Mouse (Mus musculus): ENCODE data around the gene Slc36a2. TPM values are rescaled to one million over a fixed set of nuclear protein-coding genes. Genes with fewer than 3 reads are reported as not detected.

Slc36a2 gene
- polyA plus RNA-seq, 1 experiment from 2014 or later, result 1.1 TPM

GRCm38 (mm10) chr11:55187292-55187691 lies 2.4 kb upstream of the Slc36a2 start:
- 75% methylated on average over 4 of the region's 4 CpGs for WGBS
- DNase-seq, result no peak
- Histone ChIP-seq H3K4me2 (no peak overlapping the region), H3K27me3 (ENCODE audit: insufficient read depth, low read length) (no peaks in the 10 kb centered on the region), H3K4me1 (ENCODE audit: insufficient read depth) (0 out of 2 replicates have a peak, but pooled peaks cover 5% of the 10 kb centered on the region), H3K9ac (no peak overlapping the region), H3K27ac (ENCODE audit: low read depth) (no peak overlapping the region), H3K9me3 (ENCODE audit: low read depth, low read length) (no peaks in the 10 kb centered on the region), H3K36me3 (ENCODE audit: insufficient read depth) (no peaks in the 10 kb centered on the region), H3K4me3 (ENCODE audit: low read depth, low read length) (no peak overlapping the region)
- no peak for ATAC-seq (ENCODE audit: insufficient read depth)
- TF ChIP-seq CTCF (IDR thresholded peaks at IDR 0.05; ENCODE audit: low read depth), result no peak

GRCm38 (mm10) chr11:55184246-55184645 lies 631 bp downstream of the Slc36a2 start:
- ATAC-seq (ENCODE audit: insufficient read depth) (no peak), DNase-seq (no peak)
- 0 out of 2 replicates have a peak, but pooled peaks cover 5% of the 10 kb centered on the region for H3K4me1 ChIP-seq (ENCODE audit: insufficient read depth)
- no peak for TF ChIP-seq CTCF (IDR thresholded peaks at IDR 0.05; ENCODE audit: low read depth)
- H3K4me2 ChIP-seq, result no peak overlapping the region
- no peaks in the 10 kb centered on the region for H3K36me3 ChIP-seq (ENCODE audit: insufficient read depth)
- no peak overlapping the region for H3K27ac ChIP-seq (ENCODE audit: low read depth)
- 86% methylated on average over 5 of the region's 5 CpGs for WGBS
- H3K27me3 ChIP-seq (ENCODE audit: insufficient read depth, low read length), result no peaks in the 10 kb centered on the region
- H3K9me3 ChIP-seq (ENCODE audit: low read depth, low read length), result no peaks in the 10 kb centered on the region
- no peak overlapping the region for H3K4me3 ChIP-seq (ENCODE audit: low read depth, low read length)
- H3K9ac ChIP-seq, result no peak overlapping the region

- DNase-seq, result peak; percentile 29
Observed at GRCm38 (mm10) chr11:55183124-55183523, 1.8 kb downstream of the Slc36a2 start.

GRCm38 (mm10) chr11:55179856-55180255 lies 5.0 kb downstream of the Slc36a2 start:
- ATAC-seq (ENCODE audit: insufficient read depth), result no peak
- no peak overlapping the region for H3K4me3 ChIP-seq (ENCODE audit: low read depth, low read length)
- H3K27me3 ChIP-seq (ENCODE audit: insufficient read depth, low read length), result no peaks in the 10 kb centered on the region
- 0 out of 2 replicates have a peak, but pooled peaks cover 5% of the 10 kb centered on the region for H3K4me1 ChIP-seq (ENCODE audit: insufficient read depth)
- H3K9me3 ChIP-seq (ENCODE audit: low read depth, low read length), result no peaks in the 10 kb centered on the region
- H3K4me2 ChIP-seq, result no peak overlapping the region
- 65% methylated on average over 3 of the region's 3 CpGs for WGBS
- H3K27ac ChIP-seq (ENCODE audit: low read depth), result no peak overlapping the region
- no peaks in the 10 kb centered on the region for H3K36me3 ChIP-seq (ENCODE audit: insufficient read depth)
- TF ChIP-seq CTCF (IDR thresholded peaks at IDR 0.05; ENCODE audit: low read depth), result no peak
- DNase-seq, result no peak
- no peak overlapping the region for H3K9ac ChIP-seq

More at GRCm38 (mm10) chr11:55183124-55183523, 1.8 kb downstream of the Slc36a2 start:
- Histone ChIP-seq H3K9me3 (ENCODE audit: low read depth, low read length) (no peaks in the 10 kb centered on the region), H3K4me2 (no peak overlapping the region), H3K36me3 (ENCODE audit: insufficient read depth) (no peaks in the 10 kb centered on the region), H3K27ac (ENCODE audit: low read depth) (no peak overlapping the region), H3K4me1 (ENCODE audit: insufficient read depth) (0 out of 2 replicates have a peak, but pooled peaks cover 5% of the 10 kb centered on the region), H3K27me3 (ENCODE audit: insufficient read depth, low read length) (no peaks in the 10 kb centered on the region), H3K4me3 (ENCODE audit: low read depth, low read length) (no peak overlapping the region), H3K9ac (no peak overlapping the region)
- WGBS, result 36% methylated on average over 7 of the region's 7 CpGs
- no peak for ATAC-seq (ENCODE audit: insufficient read depth)
- no peak for TF ChIP-seq CTCF (IDR thresholded peaks at IDR 0.05; ENCODE audit: low read depth)

- H3K4me2 ChIP-seq, result no peak overlapping the region
- DNase-seq (no peak), ATAC-seq (ENCODE audit: insufficient read depth) (no peak)
- no peaks in the 10 kb centered on the region for H3K9me3 ChIP-seq (ENCODE audit: low read depth, low read length)
- TF ChIP-seq CTCF (IDR thresholded peaks at IDR 0.05; ENCODE audit: low read depth), result no peak
- H3K4me3 ChIP-seq (ENCODE audit: low read depth, low read length), result no peak overlapping the region
- 0 out of 2 replicates have a peak, but pooled peaks cover 5% of the 10 kb centered on the region for H3K4me1 ChIP-seq (ENCODE audit: insufficient read depth)
- no peak overlapping the region for H3K9ac ChIP-seq
- no peak overlapping the region for H3K27ac ChIP-seq (ENCODE audit: low read depth)
- no peaks in the 10 kb centered on the region for H3K27me3 ChIP-seq (ENCODE audit: insufficient read depth, low read length)
- H3K36me3 ChIP-seq (ENCODE audit: insufficient read depth), result no peaks in the 10 kb centered on the region
- 71% methylated on average over 4 of the region's 4 CpGs for whole genome bisulfite sequencing
Observed at GRCm38 (mm10) chr11:55178830-55179229, 6.0 kb downstream of the Slc36a2 start.

- H3K4me3 ChIP-seq (ENCODE audit: low read depth, low read length), result no peak overlapping the region
- ATAC-seq (ENCODE audit: insufficient read depth) (no peak), DNase-seq (no peak)
- H3K4me2 ChIP-seq, result no peak overlapping the region
- no peak for TF ChIP-seq CTCF (IDR thresholded peaks at IDR 0.05; ENCODE audit: low read depth)
- no peak overlapping the region for H3K9ac ChIP-seq
- 68% methylated on average over 4 of the region's 4 CpGs for WGBS
- H3K4me1 ChIP-seq (ENCODE audit: insufficient read depth), result no peaks in the 10 kb centered on the region
- no peaks in the 10 kb centered on the region for H3K9me3 ChIP-seq (ENCODE audit: low read depth, low read length)
- H3K36me3 ChIP-seq (ENCODE audit: insufficient read depth), result no peaks in the 10 kb centered on the region
- H3K27ac ChIP-seq (ENCODE audit: low read depth), result no peak overlapping the region
- H3K27me3 ChIP-seq (ENCODE audit: insufficient read depth, low read length), result no peaks in the 10 kb centered on the region
Observed at GRCm38 (mm10) chr11:55170501-55170900, 14.4 kb downstream of the Slc36a2 start.

- Histone ChIP-seq H3K27ac (ENCODE audit: low read depth) (no peak overlapping the region), H3K9ac (no peak overlapping the region), H3K4me1 (ENCODE audit: insufficient read depth) (no peaks in the 10 kb centered on the region), H3K36me3 (ENCODE audit: insufficient read depth) (no peaks in the 10 kb centered on the region), H3K4me3 (ENCODE audit: low read depth, low read length) (no peak overlapping the region), H3K4me2 (no peak overlapping the region), H3K27me3 (ENCODE audit: insufficient read depth, low read length) (no peaks in the 10 kb centered on the region), H3K9me3 (ENCODE audit: low read depth, low read length) (no peaks in the 10 kb centered on the region)
- DNase-seq (no peak), ATAC-seq (ENCODE audit: insufficient read depth) (no peak)
- no peak for TF ChIP-seq CTCF (IDR thresholded peaks at IDR 0.05; ENCODE audit: low read depth)
- WGBS, result 82% methylated on average over 6 of the region's 6 CpGs
Observed at GRCm38 (mm10) chr11:55168914-55169313, 16.0 kb downstream of the Slc36a2 start.

GRCm38 (mm10) chr11:55168504-55168903 lies 16.4 kb downstream of the Slc36a2 start:
- Histone ChIP-seq H3K9me3 (ENCODE audit: low read depth, low read length) (no peaks in the 10 kb centered on the region), H3K36me3 (ENCODE audit: insufficient read depth) (no peaks in the 10 kb centered on the region), H3K9ac (no peak overlapping the region), H3K4me3 (ENCODE audit: low read depth, low read length) (no peak overlapping the region), H3K27ac (ENCODE audit: low read depth) (no peak overlapping the region), H3K27me3 (ENCODE audit: insufficient read depth, low read length) (no peaks in the 10 kb centered on the region), H3K4me2 (no peak overlapping the region), H3K4me1 (ENCODE audit: insufficient read depth) (no peaks in the 10 kb centered on the region)
- WGBS, result 81% methylated on average over 4 of the region's 4 CpGs
- no peak for ATAC-seq (ENCODE audit: insufficient read depth)
- no peak for TF ChIP-seq CTCF (IDR thresholded peaks at IDR 0.05; ENCODE audit: low read depth)
- DNase-seq, result no peak

Measured in lung, embryonic 14.5 days (tissue).